Mouse (Mus musculus): ENCODE data around the gene Dnaic2.
A peak's percentile ranks its signal among the peaks of the same experiment; 100 is the strongest.

DNA sequence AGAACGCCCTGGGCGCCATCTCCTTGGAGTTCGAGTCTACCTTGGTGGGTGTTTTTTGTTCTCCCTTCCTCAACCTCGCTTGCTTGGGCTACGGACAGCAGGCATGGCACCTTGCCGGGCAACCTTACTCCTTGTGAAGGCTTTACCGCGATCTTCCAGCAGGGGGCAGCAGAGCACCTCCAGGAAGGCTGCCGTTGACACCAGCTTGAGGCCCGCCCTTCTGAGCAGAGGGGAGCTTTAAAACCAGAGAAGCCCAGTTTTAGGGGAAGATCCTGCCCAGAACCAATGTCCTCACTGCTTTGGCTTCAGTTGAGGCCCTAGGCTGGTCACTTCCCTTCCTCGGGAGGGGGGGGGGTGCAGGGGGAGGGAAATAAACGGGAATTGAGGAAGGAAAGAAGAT is 17.9 kb downstream of the Dnaic2 start:
- TF ChIP-seq CTCF (IDR thresholded peaks at IDR 0.05; ENCODE audit: control insufficient read depth, insufficient read depth, low read length) (peak; percentile 97), POLR2A (IDR thresholded peaks at IDR 0.05; ENCODE audit: borderline replicate concordance, control insufficient read depth, low read depth, low read length) (peak; percentile 11; the same call in 1 of the 2 replicates)

Measured in bone marrow, adult 2 months (tissue).